Mouse (Mus musculus) CH12.LX (cell line): ENCODE results near the gene Fibp. TPM values are rescaled to one million over a fixed set of nuclear protein-coding genes. Genes with fewer than 3 reads are reported as not detected.

Source experiments
- DNase-seq: peaks from one replicate; pipeline ENCODE4 v3.0.0-alpha.2; 2013; ENCODE audit errors: extremely low read depth
- H3K27ac ChIP-seq: 2 replicates; pipeline ENCODE4 v1.5.1; 2012; ENCODE audit warnings: low read depth, mild to moderate bottlenecking, control low read depth, moderate library complexity; ENCODE audit not compliant: insufficient read depth
- H3K27me3 ChIP-seq: replicated peaks from 2 replicates; pipeline ENCODE3; 2012; ENCODE audit warnings: inconsistent platforms
- H3K36me3 ChIP-seq, 2 experiments: replicated peaks in 1 of 2; 2 replicates each; pipeline versions ENCODE3 to v1.6.1; 2012; ENCODE audit warnings: inconsistent platforms in 1 of 2, low read length in 1 of 2, mild to moderate bottlenecking in 1 of 2, mixed read lengths in 1 of 2, moderate library complexity in 1 of 2; ENCODE audit not compliant: control insufficient read depth in 1 of 2, insufficient read depth in 1 of 2
- H3K4me1 ChIP-seq, 2 experiments: 2 replicates each; pipeline ENCODE4 v1.6.1; 2012; ENCODE audit warnings: inconsistent platforms in 1 of 2, moderate library complexity in 1 of 2; ENCODE audit not compliant: insufficient read depth in 2 of 2, control insufficient read depth in 1 of 2
- H3K4me2 ChIP-seq: 2 replicates; pipeline ENCODE4 v1.6.1; 2012; ENCODE audit warnings: low read depth, mild to moderate bottlenecking, control low read depth; ENCODE audit not compliant: poor library complexity, insufficient read depth, severe bottlenecking
- H3K4me3 ChIP-seq, 3 experiments: fragments of 150-350 bp in 1 of 3; sonication (generic) in 1 of 3; replicated peaks in 1 of 3; 2 replicates each; pipeline versions ENCODE3 to v1.5.1; 2011 to 2012; ENCODE audit warnings: low read depth in 2 of 3, low read length in 2 of 3, mild to moderate bottlenecking in 2 of 3, moderate library complexity in 2 of 3, control low read depth in 1 of 3, improper control_type of control experiment in 1 of 3, inconsistent platforms in 1 of 3, mixed read lengths in 1 of 3; ENCODE audit not compliant: poor library complexity in 1 of 3
- H3K79me2 ChIP-seq: replicated peaks from 2 replicates; pipeline ENCODE4 v1.6.1; 2012; ENCODE audit warnings: mild to moderate bottlenecking, moderate library complexity; ENCODE audit not compliant: control insufficient read depth, poor library complexity, insufficient read depth, severe bottlenecking; ENCODE audit errors: extremely low read depth
- H3K9ac ChIP-seq: 2 replicates; pipeline ENCODE4 v1.6.1; 2012; ENCODE audit warnings: low read depth, mild to moderate bottlenecking, control low read depth, moderate library complexity; ENCODE audit not compliant: insufficient read depth
- H3K9me3 ChIP-seq: replicated peaks from 2 replicates; pipeline ENCODE3; 2012; ENCODE audit warnings: low read length, inconsistent platforms, mixed read lengths
- BHLHE40 ChIP-seq: IDR thresholded peaks from 2 replicates; pipeline ENCODE4 v1.6.1; 2011; ENCODE audit warnings: mild to moderate bottlenecking, low read depth, low read length, improper control_type of control experiment
- CHD1 ChIP-seq: IDR thresholded peaks from 2 replicates; pipeline ENCODE4 v1.6.1; 2012; ENCODE audit warnings: low read depth, low read length, improper control_type of control experiment, inconsistent platforms
- CHD2 ChIP-seq: IDR thresholded peaks from 2 replicates; pipeline ENCODE4 v1.6.1; 2011; ENCODE audit warnings: low read length, improper control_type of control experiment
- CTCF ChIP-seq, 2 experiments: IDR thresholded peaks in 1 of 2; conservative IDR thresholded peaks in 1 of 2; 2 replicates each; pipeline ENCODE4 v1.5.1; 2011 to 2012; ENCODE audit warnings: low read depth in 2 of 2, low read length in 2 of 2, improper control_type of control experiment in 1 of 2, inconsistent platforms in 1 of 2, mild to moderate bottlenecking in 1 of 2, moderate library complexity in 1 of 2
- E2F4 ChIP-seq: IDR thresholded peaks from 2 replicates; pipeline ENCODE4 v1.6.1; 2011; ENCODE audit warnings: low read depth, low read length, improper control_type of control experiment; ENCODE audit not compliant: insufficient replicate concordance
- ELF1 ChIP-seq: IDR thresholded peaks from 2 replicates; pipeline ENCODE4 v1.6.1; 2014; ENCODE audit warnings: low read depth, mild to moderate bottlenecking, inconsistent platforms, low read length, improper control_type of control experiment
- EP300 ChIP-seq: IDR thresholded peaks from 2 replicates; pipeline ENCODE4 v1.6.1; 2011; ENCODE audit warnings: low read length, improper control_type of control experiment
- ETS1 ChIP-seq: conservative IDR thresholded peaks from 2 replicates; pipeline ENCODE4 v1.6.1; 2012; ENCODE audit warnings: low read depth, mild to moderate bottlenecking, inconsistent platforms, low read length, improper control_type of control experiment, moderate library complexity
- HCFC1 ChIP-seq: IDR thresholded peaks from 2 replicates; pipeline ENCODE4 v1.6.1; 2012; ENCODE audit warnings: low read depth, mild to moderate bottlenecking, inconsistent platforms, low read length, improper control_type of control experiment
- IRF4 ChIP-seq: IDR thresholded peaks from 2 replicates; pipeline ENCODE4 v1.6.1; 2014; ENCODE audit warnings: low read depth, mild to moderate bottlenecking, inconsistent platforms, low read length, improper control_type of control experiment
- JUND ChIP-seq: conservative IDR thresholded peaks from 2 replicates; pipeline ENCODE4 v1.6.1; 2011; ENCODE audit warnings: low read depth, low read length, improper control_type of control experiment
- KAT2A ChIP-seq: IDR thresholded peaks from 2 replicates; pipeline ENCODE4 v1.6.1; 2012; ENCODE audit warnings: low read length, improper control_type of control experiment, inconsistent platforms; ENCODE audit not compliant: insufficient replicate concordance
- MAX ChIP-seq: IDR thresholded peaks from 2 replicates; pipeline ENCODE4 v1.6.1; 2011; ENCODE audit warnings: low read length, improper control_type of control experiment
- MAZ ChIP-seq: IDR thresholded peaks from 2 replicates; pipeline ENCODE4 v1.6.1; 2012; ENCODE audit warnings: low read depth, mild to moderate bottlenecking, inconsistent platforms, low read length, improper control_type of control experiment, moderate library complexity
- MXI1 ChIP-seq: IDR thresholded peaks from 2 replicates; pipeline ENCODE4 v1.6.1; 2011; ENCODE audit warnings: mild to moderate bottlenecking, low read depth, low read length, improper control_type of control experiment
- MYC ChIP-seq: IDR thresholded peaks from 2 replicates; pipeline ENCODE4 v1.6.1; 2011; ENCODE audit warnings: low read depth, mild to moderate bottlenecking, improper control_type of control experiment, low read length
- NELFE ChIP-seq: IDR thresholded peaks from 2 replicates; pipeline ENCODE4 v1.6.1; 2011; ENCODE audit warnings: low read depth, low read length, improper control_type of control experiment
- NRF1 ChIP-seq: IDR thresholded peaks from 2 replicates; pipeline ENCODE4 v1.6.1; 2014; ENCODE audit warnings: low read depth, mild to moderate bottlenecking, inconsistent platforms, low read length, improper control_type of control experiment, moderate library complexity
- POLR2A ChIP-seq: IDR thresholded peaks from 2 replicates; pipeline ENCODE4 v1.6.1; 2011; ENCODE audit warnings: low read depth, mild to moderate bottlenecking, improper control_type of control experiment, low read length
- POLR2AphosphoS2 ChIP-seq: IDR thresholded peaks from 2 replicates; pipeline ENCODE4 v1.6.1; 2011; ENCODE audit warnings: low read depth, low read length, improper control_type of control experiment
- SIN3A ChIP-seq: IDR thresholded peaks from 2 replicates; pipeline ENCODE4 v1.6.1; 2012; ENCODE audit warnings: low read length, improper control_type of control experiment, inconsistent platforms
- SMC3 ChIP-seq: IDR thresholded peaks from 2 replicates; pipeline ENCODE4 v1.6.1; 2011; ENCODE audit warnings: low read depth, low read length, improper control_type of control experiment
- TBP ChIP-seq: conservative IDR thresholded peaks from 2 replicates; pipeline ENCODE4 v1.6.1; 2011; ENCODE audit warnings: low read depth, low read length, improper control_type of control experiment
- TCF12 ChIP-seq: IDR thresholded peaks from 2 replicates; pipeline ENCODE4 v1.6.1; 2014; ENCODE audit warnings: low read depth, mild to moderate bottlenecking, inconsistent platforms, low read length, improper control_type of control experiment
- USF1 ChIP-seq: IDR thresholded peaks from 2 replicates; pipeline ENCODE4 v1.6.1; 2014; ENCODE audit warnings: low read depth, mild to moderate bottlenecking, inconsistent platforms, low read length, improper control_type of control experiment
- ZKSCAN1 ChIP-seq: IDR thresholded peaks from 2 replicates; pipeline ENCODE4 v1.6.1; 2012; ENCODE audit warnings: low read depth, inconsistent platforms, low read length, improper control_type of control experiment, borderline replicate concordance
- ZMIZ1 ChIP-seq: IDR thresholded peaks from 2 replicates; pipeline ENCODE4 v1.6.1; 2012; ENCODE audit warnings: low read depth, mild to moderate bottlenecking, inconsistent platforms, low read length, improper control_type of control experiment
- ZNF384 ChIP-seq: IDR thresholded peaks from 2 replicates; pipeline ENCODE4 v1.6.1; 2012; ENCODE audit warnings: low read depth, low read length, improper control_type of control experiment, inconsistent platforms
- dilution Hi-C: fragments of 300-500 bp; cut with MboI; formaldehyde crosslinking; loops from 2 replicates; pipeline ENCODE4 v1.14.3; 2020; ENCODE audit warnings: low sequenced_read_pairs; ENCODE audit not compliant: extremely low pct_unique_long_range_greater_than_20kb, extremely low pct_ligation_motif_present
- in situ Hi-C: fragments of 300-500 bp; cut with MboI; formaldehyde crosslinking; loops from 3 replicates; pipeline ENCODE4 v1.14.3; 2019; ENCODE audit warnings: low sequenced_read_pairs, low pct_ligation_motif_present, low pct_unique_long_range_greater_than_20kb, mixed read lengths
- polyA plus RNA-seq: library from polyadenylated mRNA; unstranded; fragments of >175 nt; gene quantifications from 2 replicates; pipeline ENCODE4 v1.2.1, GENCODE M21; 2012; ENCODE audit warnings: low read depth; ENCODE audit not compliant: insufficient read length
- total RNA-seq, 2 experiments: library from RNA; depleted of rRNA; stranded (reverse); fragments of 300-350 nt in 1 of 2; fragments of >200 nt in 1 of 2; gene quantifications; 2 replicates each; pipeline ENCODE4 v1.2.3; 2012 to 2014

The Fibp gene
- total and polyA plus RNA-seq, 3 experiments, result 29.1 to 74.9 (median 37.5) TPM

DNA sequence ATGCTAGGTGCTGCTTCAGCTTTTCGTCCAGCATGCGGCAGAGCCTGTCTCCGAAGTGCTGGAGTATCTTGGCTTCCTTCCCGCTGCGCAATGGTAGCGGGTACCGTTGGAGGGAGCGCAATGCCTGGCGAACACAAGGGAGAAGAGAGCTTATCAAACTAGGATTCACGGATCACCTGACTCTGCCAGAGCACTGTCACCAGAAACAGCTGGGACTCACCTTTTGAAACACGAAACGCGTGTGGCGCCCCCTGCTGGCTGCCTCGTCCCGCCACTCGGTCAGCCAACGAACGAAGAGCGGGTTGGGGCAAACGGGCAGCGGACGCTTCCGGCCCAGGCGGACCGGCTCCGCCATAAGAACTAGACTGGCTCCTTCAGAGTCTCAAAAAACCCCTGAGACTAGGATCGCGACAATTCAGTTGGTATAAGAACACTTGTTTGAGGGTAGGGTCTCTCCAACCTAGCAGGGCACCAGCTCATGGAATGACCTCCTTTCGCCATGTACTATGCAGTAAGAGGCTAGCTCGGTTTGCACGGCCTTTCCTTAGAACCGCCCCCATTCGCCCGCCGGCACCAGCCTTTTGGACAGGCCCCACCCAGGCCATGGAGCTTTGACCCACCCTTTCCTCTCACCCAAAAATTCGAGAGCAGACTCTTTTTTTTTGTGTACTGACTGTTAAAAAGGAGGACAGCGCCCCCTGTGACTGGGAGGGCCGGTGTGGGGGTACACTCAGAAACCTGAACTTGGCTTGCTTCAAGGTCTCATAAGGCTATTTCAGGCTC, 27.5 kb downstream of the Fibp start, which contains the start of gene Mus81 (continued):
- peak; percentile 90 for TF ChIP-seq POLR2AphosphoS2
- TF ChIP-seq, all 38 proteins: peak for 29

DNA sequence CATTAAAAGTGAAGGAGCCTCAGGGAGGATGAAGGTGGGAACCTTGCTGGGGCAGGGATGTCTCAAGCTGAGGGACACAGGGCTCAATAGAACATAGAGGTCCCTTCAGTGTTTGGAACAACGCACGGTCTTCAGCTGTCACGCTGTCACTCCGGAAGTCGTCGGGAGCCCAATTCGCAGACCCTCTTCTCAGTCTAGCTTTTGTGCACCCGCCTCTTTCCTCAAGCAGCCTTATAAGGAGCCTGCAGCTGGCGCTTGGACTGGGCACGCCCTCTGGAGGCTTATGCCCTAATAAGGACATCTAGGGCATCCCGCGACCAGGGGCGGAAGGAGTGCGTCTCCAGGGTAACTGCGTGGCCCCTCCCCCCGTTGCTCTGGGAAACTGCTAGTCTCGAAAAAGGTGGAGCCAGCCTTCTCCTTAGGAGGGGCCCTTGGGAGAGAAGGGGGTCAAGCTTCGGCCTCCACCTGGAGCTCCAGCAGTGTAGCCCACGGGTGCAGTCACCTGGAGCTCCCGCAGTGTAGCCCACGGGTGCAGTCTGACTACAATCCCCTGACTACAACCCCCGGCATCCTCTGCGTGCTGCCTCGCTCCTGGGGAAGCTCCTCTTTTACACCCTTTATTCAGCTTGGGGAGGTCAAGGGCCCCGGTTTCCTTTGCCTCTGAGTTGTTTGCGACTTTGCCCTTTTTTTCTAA, 28.6 kb downstream of the Fibp start:
- Histone ChIP-seq H3K27ac (peak overlapping the region; percentile 72), H3K27me3 (no peaks in the 10 kb centered on the region), H3K9me3 (no peaks in the 10 kb centered on the region), H3K36me3 (peaks cover 35 to 45% of the 10 kb centered on the region in 2 experiments), H3K4me3 (peak overlapping the region; percentile 38 to 71 (median 52)), H3K79me2 (peaks cover 24% of the 10 kb centered on the region), H3K4me2 (peak overlapping the region; percentile 81), H3K4me1 (peaks cover 6 to 35% of the 10 kb centered on the region in 2 experiments; a peak in 3 of 4 replicates), H3K9ac (peak overlapping the region; percentile 53)
- DNase-seq, result peak; percentile 99
- TF ChIP-seq CHD2 (peak; percentile 49; the same call in 1 of the 2 replicates), MAZ (0 out of 2 replicates have a peak, but pooled peaks have one; percentile 49), MXI1 (peak; percentile 97), ELF1 (peak; percentile 83), BHLHE40 (no peak), ZNF384 (no peak), SIN3A (no peak; the same call in 1 of the 2 replicates), JUND (no peak), MYC (peak; percentile 85), TBP (peak; percentile 94), POLR2A (peak; percentile 93), NELFE (peak; percentile 89), SMC3 (no peak), ETS1 (no peak), ZKSCAN1 (no peak), HCFC1 (peak; percentile 85), USF1 (no peak), MAX (peak; percentile 80; the same call in 1 of the 2 replicates), CTCF (conservative IDR thresholded peaks at IDR 0.05 in 1 of 2, IDR thresholded peaks at IDR 0.05 in 1 of 2; ENCODE audit: low read depth in 2 of 2, low read length in 2 of 2) (no peak), EP300 (peak; percentile 3; the same call in 1 of the 2 replicates), TCF12 (peak; percentile 70), NRF1 (0 out of 2 replicates have a peak, but pooled peaks have one; percentile 14), KAT2A (0 out of 2 replicates have a peak, but pooled peaks have one; percentile 51), IRF4 (no peak), E2F4 (no peak; the same call in 1 of the 2 replicates), CHD1 (no peak), ZMIZ1 (peak; percentile 64)
- dilution Hi-C loops (no loop called here), in situ Hi-C loops (no loop called here)
